Mouse (Mus musculus) lung, adult 18-20 months (tissue): ENCODE results near the gene H2-T24.
"Not testable (repeated sequence)": the region's sequence is repeated elsewhere in the genome, so short reads cannot be mapped to it uniquely, and the experiment has no call there.

Source experiments
- DNase-seq, 2 experiments: peaks; one replicate each; pipeline ENCODE4 v3.0.0; 2022; ENCODE audit warnings: mixed read lengths in 2 of 2

The H2-T24 gene

GRCm38 (mm10) chr17:36020191-36021073 lies at the start of gene H2-T24:
Gene H2-T24 (minus strand): TSS chr17:36020560.
- peak; percentile 82 to 84 for DNase-seq

GRCm38 (mm10) chr17:36060829-36061228 lies 40.5 kb upstream of the H2-T24 start:
- DNase-seq, result peak; percentile 81 to 87

DNA sequence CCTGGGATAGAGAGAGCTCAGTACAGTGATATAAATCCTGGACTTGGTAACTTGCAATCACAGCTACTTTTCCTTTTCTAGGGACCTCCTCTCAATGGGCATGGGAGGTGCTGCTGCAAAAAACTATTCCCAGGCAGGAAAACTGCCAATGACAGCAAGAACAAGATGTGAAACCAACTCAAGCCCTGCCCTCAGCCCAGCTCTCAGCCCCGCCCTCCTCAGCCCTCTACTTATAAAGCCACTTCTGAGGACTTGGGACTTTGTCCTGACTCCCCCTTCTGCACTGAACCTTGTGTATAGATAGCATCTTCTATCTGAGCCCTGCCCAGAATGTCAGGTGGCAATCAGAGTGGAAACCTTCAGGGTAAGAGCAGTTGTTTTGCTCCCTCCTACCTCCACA lies 38.0 kb upstream of the H2-T24 start, which contains the start of gene Gm11127:
TSS of gene Gm11127 (minus strand) at position 10 of the 400 bp plus-strand sequence.
- not testable (repeated sequence) for DNase-seq

- not testable (repeated sequence) for DNase-seq
Observed at GRCm38 (mm10) chr17:36057927-36058326, 37.6 kb upstream of the H2-T24 start.

DNA sequence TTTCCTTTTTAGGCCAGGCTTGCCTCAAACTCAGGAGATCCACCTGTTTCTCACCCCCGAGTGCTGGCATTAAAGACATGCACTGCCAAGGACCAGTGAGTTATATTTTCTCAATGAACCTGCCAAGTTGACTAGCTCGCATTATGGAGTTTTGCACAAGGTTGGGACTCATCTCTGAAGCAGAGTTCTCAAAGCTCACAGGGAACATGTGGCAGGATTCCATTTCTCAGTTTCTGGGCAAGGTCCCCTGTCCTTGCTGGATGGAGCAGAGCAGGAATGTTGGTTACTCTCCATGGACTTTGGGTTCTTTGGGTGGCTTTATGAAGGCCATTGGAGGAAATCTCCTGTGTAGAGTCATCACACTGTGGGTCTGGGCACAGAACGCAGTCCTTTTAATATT lies 22.9 kb upstream of the H2-T24 start:
- DNase-seq, result no peak

GRCm38 (mm10) chr17:36042610-36043169 lies 22.3 kb upstream of the H2-T24 start, which contains the start of the genes H2-T22 and Gm6034:
Gene H2-T22 (minus strand): TSS chr17:36042747.
Gene Gm6034 (plus strand): TSS chr17:36042961.
- DNase-seq, result peak; percentile 86 to 91

DNA sequence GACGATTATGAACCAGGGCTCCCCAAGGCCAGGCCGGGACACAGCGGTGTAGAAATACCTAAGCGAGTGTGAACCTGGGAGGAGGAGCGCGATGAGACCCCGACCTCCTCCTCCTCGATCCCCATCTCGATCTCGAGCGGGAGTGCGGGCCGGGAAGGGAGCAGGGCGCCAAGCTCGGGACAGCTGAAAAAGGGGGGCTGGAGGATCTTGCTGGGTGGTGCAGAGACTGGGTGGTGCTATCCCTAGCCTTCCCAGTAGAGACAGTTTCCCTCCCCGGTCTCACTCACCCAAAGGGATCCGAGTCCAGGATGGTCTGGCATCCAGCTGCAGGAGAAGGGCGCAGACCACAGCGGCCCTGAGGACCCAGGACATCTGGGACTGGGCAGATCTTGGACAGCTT lies 21.7 kb upstream of the H2-T24 start:
- DNase-seq, result peak in 1 of 2 experiments; percentile 21

DNA sequence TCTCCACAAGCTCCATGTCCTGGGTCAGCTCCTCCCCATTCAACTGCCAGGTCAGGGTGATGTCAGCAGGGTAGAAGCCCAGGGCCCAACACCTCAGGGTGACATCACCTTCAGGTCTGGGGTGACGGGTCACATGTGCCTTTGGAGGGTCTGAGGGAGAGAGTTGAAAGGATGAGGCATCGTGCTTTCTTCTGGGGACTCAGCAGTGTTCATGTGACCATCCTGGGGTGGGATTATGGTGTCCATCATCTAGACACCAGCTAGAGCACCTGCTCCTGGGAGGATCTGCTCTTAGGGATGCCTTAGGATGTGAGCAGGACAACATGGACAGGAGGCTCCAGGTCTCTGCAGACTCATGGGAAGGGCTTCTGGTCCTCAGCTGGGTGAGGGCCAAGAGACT lies 20.2 kb upstream of the H2-T24 start:
- not testable (repeated sequence) for DNase-seq

GRCm38 (mm10) chr17:36036126-36036525 lies 15.8 kb upstream of the H2-T24 start:
- DNase-seq, result not testable (repeated sequence)

DNA sequence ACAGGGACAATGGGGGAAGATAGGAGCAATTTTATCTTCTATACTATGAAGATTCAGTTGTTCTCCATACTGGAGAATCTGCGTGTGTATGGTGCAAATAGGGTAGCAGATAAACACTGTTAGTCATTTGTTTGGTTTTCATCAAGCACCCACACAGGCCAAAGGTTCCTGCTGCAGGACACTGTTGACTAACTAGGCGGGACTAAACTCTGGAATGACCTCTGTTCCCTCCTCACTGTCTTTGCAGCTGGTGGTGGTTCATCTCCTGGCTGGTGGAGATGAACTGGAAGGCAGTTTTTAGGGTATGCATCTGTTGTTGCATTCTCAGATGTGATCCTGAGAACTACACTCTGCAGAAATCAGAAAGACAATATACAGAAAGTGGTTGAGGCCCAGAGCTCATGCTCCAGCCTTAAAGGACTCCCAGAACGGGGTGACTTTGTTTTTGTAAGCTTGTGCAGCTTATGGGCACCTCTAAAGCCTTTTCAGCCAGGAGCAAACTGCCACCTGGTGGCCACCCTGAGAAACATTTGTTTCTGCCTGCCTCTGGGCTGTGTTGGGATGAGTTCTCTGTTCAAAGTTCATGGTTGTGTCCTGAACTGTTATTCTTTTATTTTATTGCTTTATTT lies 14.8 kb upstream of the H2-T24 start:
- peak; percentile 64 to 65 for DNase-seq

- DNase-seq, result not testable (repeated sequence)
Observed at GRCm38 (mm10) chr17:36034524-36034923, 14.2 kb upstream of the H2-T24 start.

GRCm38 (mm10) chr17:36032351-36032875 lies 12.1 kb upstream of the H2-T24 start, which contains the start of gene H2-T23:
Gene H2-T23 (minus strand): TSS chr17:36032855.
- DNase-seq, result peak; percentile 68 to 73

- peak; percentile 64 to 71 for DNase-seq
Observed at GRCm38 (mm10) chr17:36031583-36032331, 11.4 kb upstream of the H2-T24 start.

DNA sequence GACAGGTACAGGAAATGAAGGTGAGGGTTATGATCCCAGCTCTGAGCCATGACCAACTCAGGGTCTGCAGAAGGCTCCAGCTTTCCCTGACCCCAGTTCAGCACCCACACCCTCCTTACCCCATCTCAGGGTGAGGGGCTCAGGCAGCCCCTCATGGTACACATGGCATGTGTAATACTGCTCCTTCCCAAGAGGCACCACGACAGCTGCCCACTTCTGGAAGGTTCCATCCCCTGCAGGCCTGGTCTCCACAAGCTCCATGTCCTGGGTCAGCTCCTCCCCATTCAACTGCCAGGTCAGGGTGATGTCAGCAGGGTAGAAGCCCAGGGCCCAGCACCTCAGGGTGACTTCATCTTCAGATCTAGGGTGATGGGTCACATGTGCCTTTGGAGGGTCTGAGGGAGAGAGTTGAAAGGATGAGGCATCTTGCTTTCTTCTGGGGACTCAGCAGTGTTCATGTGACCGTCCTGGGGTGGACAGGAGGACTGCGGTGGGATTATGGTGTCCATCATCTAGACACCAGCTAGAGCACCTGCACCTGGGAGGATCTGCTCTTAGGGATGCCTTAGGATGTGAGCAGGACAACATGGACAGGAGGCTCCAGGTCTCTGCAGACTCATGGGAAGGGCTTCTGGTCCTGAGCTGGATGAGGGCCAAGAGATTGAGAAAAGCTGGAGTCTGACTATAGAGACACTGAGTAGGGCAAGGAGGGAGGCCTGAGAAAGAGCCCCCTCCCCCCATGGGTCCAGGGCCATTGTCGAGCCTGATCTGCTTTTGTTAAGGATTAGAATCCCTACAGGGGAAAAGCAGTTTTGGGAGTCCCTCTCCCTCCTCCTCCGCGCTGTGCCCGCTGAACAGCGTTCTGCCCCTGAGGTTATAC lies 10.6 kb upstream of the H2-T24 start:
- not testable (repeated sequence) for DNase-seq

DNA sequence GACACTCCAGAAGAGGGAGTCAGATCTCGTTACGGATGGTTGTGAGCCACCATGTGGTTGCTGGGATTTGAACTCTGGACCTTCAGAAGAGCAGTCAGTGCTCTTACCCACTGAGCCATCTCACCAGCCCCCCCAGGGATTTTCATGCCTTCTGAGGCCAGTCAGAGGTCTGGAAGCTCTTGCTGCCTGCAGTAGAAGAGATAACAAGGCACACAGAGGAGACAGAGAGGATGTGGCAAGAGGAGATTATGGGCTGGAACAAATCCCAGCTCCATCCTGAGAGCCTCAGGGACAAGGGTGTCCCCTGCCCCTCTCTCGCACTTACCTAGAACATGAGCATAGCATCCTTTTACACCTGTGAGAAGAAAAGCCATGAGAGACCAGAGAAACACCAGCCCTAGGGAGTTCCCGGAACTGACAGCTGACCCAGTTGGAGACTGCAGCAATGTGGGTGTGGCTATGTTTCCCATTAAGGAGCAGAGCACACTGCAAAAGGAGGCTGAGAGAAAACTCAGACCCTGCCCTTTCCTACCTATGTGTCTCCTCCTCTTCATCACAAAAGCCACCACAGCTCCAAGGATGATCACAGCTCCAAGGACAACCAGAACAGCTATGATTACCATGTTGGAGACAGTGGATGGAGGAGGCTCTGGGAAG lies 9.8 kb upstream of the H2-T24 start:
- peak in 1 of 2 experiments; percentile 36 for DNase-seq

DNA sequence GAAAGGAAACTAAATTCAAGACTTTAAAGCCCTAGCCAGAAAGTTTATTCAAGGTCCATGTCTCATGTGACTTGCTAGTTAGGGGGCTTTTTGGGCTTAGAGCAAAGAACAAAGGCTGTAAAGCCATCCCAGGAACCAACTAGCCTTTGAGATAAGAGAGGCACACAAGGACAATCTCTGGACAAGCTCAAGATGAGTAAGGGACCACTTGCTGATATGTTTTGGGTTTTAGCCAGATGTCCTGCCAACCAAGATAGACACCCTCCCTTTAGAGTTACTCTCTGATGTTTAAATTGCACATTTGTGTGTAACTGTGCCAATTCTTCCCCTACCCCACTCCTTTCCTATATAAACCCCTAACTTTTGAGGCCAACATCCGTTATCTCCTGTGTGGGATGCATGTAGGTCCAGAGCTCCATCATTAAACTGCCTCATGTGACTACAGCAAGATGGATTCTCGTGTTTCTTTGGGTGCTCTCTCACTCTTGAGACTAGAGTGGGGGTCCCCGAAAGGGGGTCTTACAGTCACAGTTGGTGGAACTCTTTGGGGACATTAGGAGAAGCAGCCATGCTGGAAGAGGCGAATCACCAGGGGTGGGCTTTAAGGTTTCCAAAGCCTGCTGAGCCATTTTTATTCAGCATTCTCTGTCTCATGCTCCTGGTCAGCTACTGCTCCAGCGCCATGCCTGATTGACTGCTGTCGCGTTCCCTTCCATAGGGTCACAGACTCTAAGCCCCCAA lies 8.7 kb upstream of the H2-T24 start:
- no peak for DNase-seq

- no peak for DNase-seq
Observed at GRCm38 (mm10) chr17:36027663-36028062, 7.3 kb upstream of the H2-T24 start.

- DNase-seq, result no peak
Observed at GRCm38 (mm10) chr17:36025901-36026300, 5.5 kb upstream of the H2-T24 start.

- no peak for DNase-seq
Observed at GRCm38 (mm10) chr17:36025197-36025596, 4.8 kb upstream of the H2-T24 start.
